Mouse (Mus musculus): ENCODE data around the gene Armc6. TPM values are rescaled to one million over a fixed set of nuclear protein-coding genes. Genes with fewer than 3 reads are reported as not detected.

Gene Armc6
- polyA plus RNA-seq, 1 experiment from 2014 or later: 25.4 TPM

DNA sequence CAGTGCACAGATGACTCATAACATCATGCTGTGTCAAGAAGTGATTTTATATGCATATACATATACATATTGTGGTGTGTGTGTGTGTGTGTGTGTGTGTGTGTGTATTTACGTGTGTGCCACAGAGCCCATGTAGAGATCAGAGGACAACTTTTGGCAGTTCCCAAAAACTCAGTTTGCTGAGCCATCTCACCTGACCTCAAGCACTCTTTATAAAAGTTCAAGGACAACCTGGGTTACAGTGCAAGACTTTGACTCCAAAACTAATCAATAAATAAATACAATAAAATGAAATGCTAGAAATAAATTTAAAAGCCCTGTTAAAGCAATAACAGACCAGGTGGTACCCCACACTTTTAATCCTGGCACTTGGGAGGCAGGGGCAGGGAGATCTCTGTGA lies 23.0 kb downstream of the Armc6 start:
- H3K27me3 ChIP-seq (replicated peaks): no peaks in the 10 kb centered on the region
- peak overlapping the region; percentile 99 for H3K4me2 ChIP-seq (replicated peaks)
- H3K9me3 ChIP-seq: no peaks in the 10 kb centered on the region
- ATAC-seq: no peak
- WGBS: 83% methylated on average over 1 of the region's 1 CpGs
- no peaks in the 10 kb centered on the region for H3K36me3 ChIP-seq
- H3K27ac ChIP-seq: 0 out of 2 replicates have a peak overlapping the region, but pooled peaks have one; percentile 29
- H3K4me1 ChIP-seq (replicated peaks): peaks cover 11% of the 10 kb centered on the region
- peak overlapping the region; percentile 59 for H3K9ac ChIP-seq
- peak overlapping the region; percentile 59 for H3K4me3 ChIP-seq (replicated peaks)

DNA sequence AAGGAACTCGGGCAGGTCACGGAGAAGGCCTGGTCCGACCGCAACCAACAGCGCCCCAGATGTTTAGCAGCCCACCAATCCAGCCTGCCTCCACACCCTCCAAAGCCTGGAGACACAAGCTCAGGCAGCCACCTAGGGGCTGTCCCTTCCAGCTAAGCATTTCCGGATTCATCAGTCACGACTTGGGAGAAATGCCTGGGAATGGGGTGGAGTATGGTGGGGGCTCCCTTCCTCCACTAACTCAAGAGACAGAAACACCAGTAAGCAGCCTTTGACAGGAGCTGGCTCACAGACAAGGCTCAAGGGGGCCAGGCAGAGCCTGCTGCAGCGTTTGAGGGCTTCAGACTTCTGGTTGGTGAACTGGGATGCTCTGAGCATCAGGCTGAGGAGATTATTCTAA lies 23.7 kb downstream of the Armc6 start:
- Histone ChIP-seq H3K9me3 (no peaks in the 10 kb centered on the region), H3K36me3 (no peaks in the 10 kb centered on the region), H3K4me3 (replicated peaks) (no peak overlapping the region), H3K4me1 (replicated peaks) (peaks cover 11% of the 10 kb centered on the region), H3K4me2 (replicated peaks) (peak overlapping the region; percentile 99), H3K27me3 (replicated peaks) (no peaks in the 10 kb centered on the region), H3K9ac (peak overlapping the region; percentile 14), H3K27ac (no peak overlapping the region)
- no peak for ATAC-seq
- WGBS: 20% methylated on average over 8 of the region's 8 CpGs

DNA sequence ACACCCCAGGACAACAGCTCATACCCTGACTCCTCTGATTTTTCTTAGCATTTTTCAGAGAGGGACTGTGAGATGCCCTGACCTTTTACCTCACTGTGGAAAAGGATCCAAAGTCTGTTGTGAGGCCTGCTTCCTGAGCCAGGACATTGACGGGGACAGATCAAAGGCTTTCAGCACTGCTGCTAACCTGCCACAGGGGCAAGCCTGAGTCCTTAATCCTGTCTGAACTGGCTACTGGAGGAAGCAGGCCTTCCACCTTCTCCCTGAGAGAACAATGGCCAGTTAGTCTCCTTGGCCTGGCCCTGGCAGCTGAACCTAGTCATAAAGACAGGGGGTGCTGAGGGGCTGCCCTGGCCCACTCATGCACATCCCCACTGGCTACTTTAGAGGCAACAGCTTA lies 26.1 kb downstream of the Armc6 start:
- no peak overlapping the region for H3K27ac ChIP-seq

DNA sequence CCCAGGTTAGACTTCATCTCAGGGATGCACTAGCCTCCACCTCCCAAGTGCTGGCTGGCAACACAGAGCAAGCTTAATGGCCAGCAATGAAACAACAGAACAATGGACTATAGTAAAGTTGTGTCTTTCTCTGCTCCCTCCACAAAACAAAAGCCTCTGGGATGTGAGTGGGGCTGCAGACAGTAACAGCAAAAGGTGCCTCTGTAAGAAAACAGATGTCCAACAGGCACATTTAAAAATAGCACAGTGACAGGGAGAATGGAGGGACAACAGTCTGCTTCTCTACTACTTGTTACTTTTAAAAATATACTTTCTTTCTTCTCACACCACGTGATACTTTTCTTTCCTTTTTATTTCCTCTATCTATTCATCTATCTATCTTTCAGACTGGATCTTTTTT lies 29.5 kb downstream of the Armc6 start:
- Histone ChIP-seq H3K9ac (no peak overlapping the region), H3K9me3 (no peaks in the 10 kb centered on the region), H3K4me3 (replicated peaks) (no peak overlapping the region), H3K36me3 (no peaks in the 10 kb centered on the region), H3K27ac (no peak overlapping the region), H3K27me3 (replicated peaks) (no peaks in the 10 kb centered on the region), H3K4me2 (replicated peaks) (no peak overlapping the region), H3K4me1 (replicated peaks) (0 out of 2 replicates have a peak, but pooled peaks cover 5% of the 10 kb centered on the region)
- no peak for ATAC-seq
- WGBS: 57% methylated on average over 1 of the region's 1 CpGs

More for the DNA sequence above, 26.1 kb downstream of the Armc6 start:
- no peak overlapping the region for H3K4me3 ChIP-seq (replicated peaks)
- H3K4me1 ChIP-seq (replicated peaks): peaks cover 11% of the 10 kb centered on the region
- no peak overlapping the region for H3K9ac ChIP-seq
- H3K27me3 ChIP-seq (replicated peaks): no peaks in the 10 kb centered on the region
- no peaks in the 10 kb centered on the region for H3K36me3 ChIP-seq
- WGBS: 50% methylated on average over 1 of the region's 1 CpGs
- ATAC-seq: no peak
- no peak overlapping the region for H3K4me2 ChIP-seq (replicated peaks)
- no peaks in the 10 kb centered on the region for H3K9me3 ChIP-seq

DNA sequence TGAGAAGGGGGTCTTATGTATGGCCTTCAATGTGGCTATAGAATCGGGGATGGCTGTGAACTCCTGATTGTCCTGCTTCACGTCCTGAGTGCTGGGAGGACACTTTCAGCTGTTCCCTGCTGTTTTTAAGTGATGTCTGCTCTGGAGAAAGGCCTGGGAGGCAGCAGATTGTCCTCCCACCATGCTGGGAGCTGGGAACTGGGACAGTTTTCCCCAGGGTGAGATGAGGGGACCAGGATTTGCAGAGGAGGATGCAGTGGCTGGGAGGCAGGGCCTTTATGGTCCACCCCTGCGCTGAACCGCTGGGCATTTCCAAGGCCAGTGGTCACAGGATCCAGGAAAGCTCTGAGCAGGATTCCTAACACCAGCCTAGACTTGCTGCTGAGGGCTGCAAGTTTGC lies 31.2 kb downstream of the Armc6 start:
- Histone ChIP-seq H3K27me3 (replicated peaks) (no peaks in the 10 kb centered on the region), H3K4me3 (replicated peaks) (no peak overlapping the region), H3K27ac (no peak overlapping the region), H3K9me3 (no peaks in the 10 kb centered on the region), H3K4me2 (replicated peaks) (no peak overlapping the region), H3K36me3 (no peaks in the 10 kb centered on the region), H3K4me1 (replicated peaks) (0 out of 2 replicates have a peak, but pooled peaks cover 5% of the 10 kb centered on the region), H3K9ac (no peak overlapping the region)
- 79% methylated on average over 4 of the region's 4 CpGs for WGBS
- no peak for ATAC-seq

DNA sequence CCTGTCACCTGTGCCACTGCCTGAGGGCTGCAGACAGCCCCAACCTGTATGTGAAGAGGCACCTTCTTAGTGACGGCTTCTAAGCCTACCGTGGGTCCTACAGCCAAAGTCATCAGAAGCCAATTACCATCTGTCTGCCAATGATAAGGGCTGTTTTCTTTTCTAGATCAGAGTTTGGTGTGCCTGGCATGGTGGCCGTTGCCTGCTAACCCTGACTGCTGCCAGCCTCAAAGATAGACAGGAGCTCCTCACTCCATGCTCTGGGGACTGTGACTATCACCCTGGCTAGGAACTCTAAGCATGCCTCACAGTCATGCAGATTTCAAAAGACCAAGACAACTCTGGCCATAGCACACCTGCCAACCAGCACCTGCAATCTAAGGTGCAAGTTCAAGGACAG lies 32.8 kb downstream of the Armc6 start:
- no peak for ATAC-seq
- Histone ChIP-seq H3K36me3 (no peaks in the 10 kb centered on the region), H3K9ac (no peak overlapping the region), H3K4me3 (replicated peaks) (no peak overlapping the region), H3K4me1 (replicated peaks) (peaks cover 10% of the 10 kb centered on the region; the same call in 1 of the 2 replicates), H3K4me2 (replicated peaks) (no peak overlapping the region), H3K27ac (no peak overlapping the region), H3K9me3 (no peaks in the 10 kb centered on the region), H3K27me3 (replicated peaks) (no peaks in the 10 kb centered on the region)
- WGBS: 70% methylated on average over 3 of the region's 3 CpGs

DNA sequence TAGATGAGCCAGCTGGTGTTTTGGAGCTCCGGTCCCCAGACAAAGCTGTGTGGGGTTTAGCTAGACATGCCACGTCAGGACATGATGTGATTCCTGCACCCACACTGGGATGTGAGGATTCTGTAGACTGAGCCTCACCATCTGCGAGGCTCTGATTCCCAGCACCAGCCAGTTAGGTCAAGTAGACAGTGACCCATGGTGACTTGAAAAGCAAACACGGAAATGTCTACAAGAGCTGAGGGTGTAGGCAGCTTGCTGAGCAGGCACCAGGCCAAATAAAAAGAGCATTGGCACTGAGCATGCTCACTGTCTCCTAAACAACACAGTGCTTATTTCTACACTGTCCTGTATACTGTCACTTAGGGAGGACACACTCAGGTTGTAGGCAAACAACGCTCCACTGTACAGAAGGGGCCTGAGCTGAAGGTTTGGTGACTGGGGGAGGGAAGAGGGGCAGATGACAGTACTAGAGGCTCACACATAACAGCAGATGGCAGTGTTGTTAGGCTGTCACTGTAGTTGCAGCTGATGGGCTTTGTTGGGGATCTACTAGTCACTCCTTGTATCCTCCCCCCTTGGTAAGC lies 34.1 kb downstream of the Armc6 start:
- Histone ChIP-seq H3K4me1 (replicated peaks) (peaks cover 10% of the 10 kb centered on the region; the same call in 1 of the 2 replicates), H3K9me3 (no peaks in the 10 kb centered on the region), H3K4me2 (replicated peaks) (no peak overlapping the region), H3K4me3 (replicated peaks) (no peak overlapping the region), H3K27me3 (replicated peaks) (no peaks in the 10 kb centered on the region), H3K27ac (no peak overlapping the region), H3K36me3 (no peaks in the 10 kb centered on the region), H3K9ac (no peak overlapping the region)
- WGBS: 63% methylated on average over 5 of the region's 5 CpGs
- ATAC-seq: peak; percentile 19; the same call in 1 of the 2 replicates

DNA sequence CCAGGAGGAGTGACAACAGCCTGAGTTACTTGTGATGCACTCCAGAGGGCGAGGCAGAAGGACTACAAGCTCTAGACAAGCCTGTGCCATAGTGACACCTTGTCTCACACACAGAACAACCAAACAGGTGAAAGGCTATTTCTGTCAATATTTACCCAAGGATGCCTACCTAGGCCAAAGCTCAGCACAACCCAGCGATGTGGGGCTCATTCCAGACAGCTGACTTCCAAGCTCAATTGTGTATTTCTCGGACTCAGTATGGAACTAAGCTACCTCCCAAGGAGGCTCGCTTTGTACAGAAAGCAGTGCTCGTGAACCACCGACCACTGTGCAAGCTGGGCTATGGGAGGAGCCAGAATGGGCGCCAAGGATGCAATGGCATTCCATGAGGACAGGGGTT lies 36.7 kb downstream of the Armc6 start:
- H3K4me3 ChIP-seq (replicated peaks): no peak overlapping the region
- H3K36me3 ChIP-seq: no peaks in the 10 kb centered on the region
- H3K9me3 ChIP-seq: no peaks in the 10 kb centered on the region
- no peak overlapping the region for H3K27ac ChIP-seq
- WGBS: 45% methylated on average over 7 of the region's 7 CpGs
- ATAC-seq: no peak
- peaks cover 18% of the 10 kb centered on the region; the same call in 1 of the 2 replicates for H3K4me1 ChIP-seq (replicated peaks)
- no peak overlapping the region for H3K9ac ChIP-seq
- H3K4me2 ChIP-seq (replicated peaks): no peak overlapping the region; the same call in 1 of the 2 replicates
- no peaks in the 10 kb centered on the region for H3K27me3 ChIP-seq (replicated peaks)

DNA sequence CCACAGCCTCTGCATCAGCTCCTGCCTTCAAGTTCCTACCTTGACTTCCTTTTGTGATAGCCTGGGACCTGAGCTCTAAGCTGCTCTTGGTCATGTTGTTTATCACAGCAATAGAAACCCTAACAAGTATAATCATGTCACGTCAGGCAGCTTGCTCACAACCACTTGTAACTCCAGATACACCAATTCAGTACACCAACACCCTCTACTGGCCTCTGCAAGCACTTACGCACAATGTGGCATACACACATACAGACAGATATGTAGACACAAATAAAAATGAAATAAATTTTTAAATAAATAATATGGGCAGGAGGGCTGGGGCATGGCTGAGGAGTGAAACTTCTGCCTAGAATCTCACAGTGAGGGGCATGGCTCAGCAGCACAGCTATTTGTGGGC lies 38.5 kb downstream of the Armc6 start:
- Histone ChIP-seq H3K9ac (no peak overlapping the region), H3K27me3 (replicated peaks) (no peaks in the 10 kb centered on the region), H3K4me3 (replicated peaks) (no peak overlapping the region), H3K36me3 (no peaks in the 10 kb centered on the region), H3K27ac (no peak overlapping the region), H3K4me2 (replicated peaks) (no peak overlapping the region), H3K9me3 (no peaks in the 10 kb centered on the region), H3K4me1 (replicated peaks) (peaks cover 19% of the 10 kb centered on the region; the same call in 1 of the 2 replicates)
- WGBS: 77% methylated on average over 2 of the region's 2 CpGs
- no peak for ATAC-seq

DNA sequence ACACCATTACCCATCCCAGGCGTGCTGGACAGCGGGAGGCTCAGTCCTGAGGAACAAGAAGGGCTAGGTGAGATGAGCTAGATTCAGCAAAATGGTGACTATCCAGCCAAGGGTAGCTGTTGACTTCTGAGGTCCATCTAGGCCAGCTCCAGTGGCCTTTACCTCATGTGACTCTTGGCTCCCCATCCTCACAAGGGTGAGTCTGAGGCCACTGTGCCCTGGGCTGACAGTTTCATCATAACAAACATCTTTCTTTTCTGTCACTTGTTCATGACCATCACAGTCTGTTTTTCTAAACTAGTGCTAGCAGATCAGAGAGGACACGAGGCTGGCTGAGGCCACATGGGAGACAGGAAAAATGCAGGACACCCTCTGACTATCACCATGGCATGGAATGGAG lies 40.1 kb downstream of the Armc6 start:
- 79% methylated on average over 3 of the region's 3 CpGs for WGBS
- no peak overlapping the region for H3K4me2 ChIP-seq (replicated peaks)
- no peaks in the 10 kb centered on the region for H3K27me3 ChIP-seq (replicated peaks)
- no peak overlapping the region for H3K27ac ChIP-seq
- peaks cover 15% of the 10 kb centered on the region; the same call in 1 of the 2 replicates for H3K4me1 ChIP-seq (replicated peaks)
- H3K36me3 ChIP-seq: no peaks in the 10 kb centered on the region
- H3K9me3 ChIP-seq: no peaks in the 10 kb centered on the region
- H3K9ac ChIP-seq: no peak overlapping the region
- no peak overlapping the region for H3K4me3 ChIP-seq (replicated peaks)
- no peak for ATAC-seq

DNA sequence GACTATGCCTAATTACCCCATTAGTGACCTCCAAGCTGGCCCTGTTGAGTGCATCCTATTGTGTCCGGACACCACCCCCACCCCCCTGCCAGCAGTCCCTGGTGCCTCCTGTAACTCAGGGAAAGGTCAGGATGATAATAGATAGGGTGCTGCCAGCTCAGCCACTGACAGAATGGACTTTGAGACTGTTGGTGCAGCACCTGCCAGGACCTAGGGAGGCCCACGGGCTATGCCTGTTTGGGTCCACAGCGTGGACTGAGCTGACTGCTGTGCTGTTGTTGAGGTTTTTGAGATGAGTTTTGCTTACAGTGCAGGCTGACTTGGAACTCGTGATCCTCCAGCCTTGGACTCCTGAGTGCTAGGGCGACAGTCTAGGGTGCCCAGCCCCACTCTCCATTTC lies 41.0 kb downstream of the Armc6 start:
- 53% methylated on average over 5 of the region's 5 CpGs for WGBS
- Histone ChIP-seq H3K4me3 (replicated peaks) (no peak overlapping the region), H3K4me2 (replicated peaks) (peak overlapping the region; percentile 30), H3K4me1 (replicated peaks) (peaks cover 15% of the 10 kb centered on the region; the same call in 1 of the 2 replicates), H3K27ac (peak overlapping the region; percentile 51; the same call in 1 of the 2 replicates), H3K9me3 (no peaks in the 10 kb centered on the region), H3K27me3 (replicated peaks) (no peaks in the 10 kb centered on the region), H3K36me3 (no peaks in the 10 kb centered on the region), H3K9ac (no peak overlapping the region)
- ATAC-seq: peak; percentile 84

DNA sequence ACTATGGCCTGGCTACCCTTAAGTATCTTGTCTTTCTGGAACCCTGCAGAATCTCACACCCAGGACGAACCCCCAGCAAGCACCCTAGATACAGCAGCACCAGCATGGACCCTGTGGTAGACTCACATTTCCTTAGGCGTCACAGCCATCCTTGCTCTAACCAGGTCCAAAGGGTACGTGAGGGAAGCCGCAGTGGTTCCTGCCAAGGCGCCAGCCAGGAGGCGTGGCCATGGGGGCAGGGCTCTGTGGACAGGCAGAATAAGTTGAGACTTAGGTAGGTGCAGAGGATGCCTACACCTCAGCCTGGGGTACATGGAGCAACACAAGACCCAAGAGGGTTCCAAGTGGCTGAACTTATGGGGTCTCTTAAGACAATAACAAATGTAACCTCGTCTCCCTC lies 45.6 kb downstream of the Armc6 start:
- peaks cover 9% of the 10 kb centered on the region; the same call in 1 of the 2 replicates for H3K4me1 ChIP-seq (replicated peaks)
- ATAC-seq: peak; percentile 70

DNA sequence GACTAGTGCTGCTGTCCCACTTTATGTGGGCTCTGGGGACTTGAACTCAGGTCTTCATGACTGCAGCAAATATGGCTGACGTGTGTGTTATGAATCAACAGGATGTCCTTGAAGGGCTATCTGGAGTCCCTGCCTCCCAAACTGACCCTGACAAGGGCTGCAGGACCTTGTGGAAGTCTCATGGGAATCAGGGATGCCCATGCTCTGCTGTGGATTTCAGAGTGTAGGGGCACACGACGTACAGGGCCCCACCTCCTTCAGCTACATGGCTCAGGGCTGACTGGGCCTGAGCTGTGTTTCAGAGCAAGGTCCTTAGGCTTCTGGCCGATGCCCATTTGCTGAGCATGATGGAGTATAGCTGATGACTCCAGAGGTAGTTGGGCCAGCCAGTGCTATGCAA lies 51.1 kb downstream of the Armc6 start:
- 88% methylated on average over 4 of the region's 4 CpGs for WGBS
- Histone ChIP-seq H3K27me3 (replicated peaks) (no peaks in the 10 kb centered on the region), H3K9ac (no peak overlapping the region), H3K36me3 (0 out of 2 replicates have a peak, but pooled peaks cover 3% of the 10 kb centered on the region), H3K4me2 (replicated peaks) (no peak overlapping the region), H3K4me3 (replicated peaks) (no peak overlapping the region), H3K27ac (no peak overlapping the region), H3K4me1 (replicated peaks) (peaks cover 9% of the 10 kb centered on the region), H3K9me3 (no peaks in the 10 kb centered on the region)
- ATAC-seq: no peak

More for the DNA sequence above, 45.6 kb downstream of the Armc6 start:
- H3K9me3 ChIP-seq: no peaks in the 10 kb centered on the region
- no peak overlapping the region for H3K4me2 ChIP-seq (replicated peaks)
- WGBS: 61% methylated on average over 7 of the region's 7 CpGs
- H3K27me3 ChIP-seq (replicated peaks): no peaks in the 10 kb centered on the region
- no peak overlapping the region for H3K9ac ChIP-seq
- H3K27ac ChIP-seq: no peak overlapping the region
- no peaks in the 10 kb centered on the region for H3K36me3 ChIP-seq
- no peak overlapping the region for H3K4me3 ChIP-seq (replicated peaks)
